Mouse (Mus musculus): Measurements from ENCODE around the gene Hist2h4. TPM values are rescaled to one million over a fixed set of nuclear protein-coding genes. Genes with fewer than 3 reads are reported as not detected.
A peak's percentile ranks its signal among the peaks of the same experiment; 100 is the strongest.
"Not testable (repeated sequence)": the region's sequence is repeated elsewhere in the genome, so short reads cannot be mapped to it uniquely, and the experiment has no call there.

The Hist2h4 gene
- polyA plus RNA-seq, 1 experiment from 2014 or later, result 2.7 TPM

DNA sequence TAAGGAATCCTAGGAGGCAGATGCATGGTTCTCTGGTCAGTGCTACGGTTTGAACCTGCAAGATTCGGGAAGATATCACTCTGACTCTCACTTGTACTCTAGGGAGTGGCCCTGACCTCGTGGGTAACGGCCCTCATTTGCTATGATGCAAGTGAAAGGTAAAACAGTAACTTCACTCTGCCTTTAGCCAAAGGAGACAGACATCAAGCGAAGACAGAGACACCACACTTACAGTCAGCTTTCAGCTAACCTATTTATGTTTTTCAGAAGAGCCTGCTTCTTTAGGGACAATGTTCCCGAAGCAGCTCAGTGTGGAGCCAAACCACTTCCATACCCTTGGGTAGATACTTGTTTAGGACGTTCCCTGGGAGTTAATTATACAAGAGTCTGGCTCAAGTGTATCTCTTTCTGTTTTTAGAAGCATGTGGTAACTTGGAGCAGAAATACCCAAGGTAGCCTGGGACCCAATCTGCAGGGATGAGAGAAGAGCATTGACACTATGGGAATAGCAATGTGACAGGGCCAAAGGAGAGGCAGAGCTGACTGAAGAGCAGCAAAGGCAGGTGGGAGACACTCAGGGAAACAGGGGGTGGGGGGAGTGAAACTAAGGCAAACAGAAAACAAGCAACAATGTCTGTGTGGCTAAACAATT, 19.1 kb downstream of the Hist2h4 start:
- Histone ChIP-seq H3K9me3 (replicated peaks; ENCODE audit: control insufficient read depth, low read length) (no peaks in the 10 kb centered on the region), H3K27me3 (ENCODE audit: control insufficient read depth, insufficient read depth, low read length) (no peaks in the 10 kb centered on the region), H3K4me1 (ENCODE audit: control insufficient read depth, insufficient read depth, low read length) (peaks cover 17% of the 10 kb centered on the region), H3K36me3 (ENCODE audit: control insufficient read depth, insufficient read depth, low read length) (no peaks in the 10 kb centered on the region), H3K4me2 (peak overlapping the region; percentile 66), H3K27ac (ENCODE audit: low read depth, low read length) (peak overlapping the region; percentile 94), H3K4me3 (ENCODE audit: low read depth, low read length) (peak overlapping the region; percentile 45; the same call in 1 of the 2 replicates), H3K9ac (ENCODE audit: low read depth, low read length) (peak overlapping the region; percentile 79)
- ATAC-seq (replicated peaks; ENCODE audit: insufficient number of reproducible peaks, low FRiP score, low TSS enrichment), result no peak
- WGBS (ENCODE audit: insufficient replicate concordance), result 75% methylated on average over 7 of the region's 7 CpGs

GRCm38 (mm10) chr3:96240799-96241197, 22.3 kb downstream of the Hist2h4 start:
- Histone ChIP-seq H3K9me3 (replicated peaks; ENCODE audit: control insufficient read depth, low read length) (no peaks in the 10 kb centered on the region), H3K27ac (ENCODE audit: low read depth, low read length) (peak overlapping the region; percentile 87), H3K36me3 (ENCODE audit: control insufficient read depth, insufficient read depth, low read length) (no peaks in the 10 kb centered on the region), H3K4me1 (ENCODE audit: control insufficient read depth, insufficient read depth, low read length) (peaks cover 21% of the 10 kb centered on the region), H3K4me2 (peak overlapping the region; percentile 54), H3K9ac (ENCODE audit: low read depth, low read length) (peak overlapping the region; percentile 59; the same call in 1 of the 2 replicates), H3K27me3 (ENCODE audit: control insufficient read depth, insufficient read depth, low read length) (no peaks in the 10 kb centered on the region), H3K4me3 (ENCODE audit: low read depth, low read length) (peak overlapping the region; percentile 21)
- no peak for ATAC-seq (replicated peaks; ENCODE audit: insufficient number of reproducible peaks, low FRiP score, low TSS enrichment)
- WGBS (ENCODE audit: insufficient replicate concordance), result 79% methylated on average over 9 of the region's 9 CpGs

DNA sequence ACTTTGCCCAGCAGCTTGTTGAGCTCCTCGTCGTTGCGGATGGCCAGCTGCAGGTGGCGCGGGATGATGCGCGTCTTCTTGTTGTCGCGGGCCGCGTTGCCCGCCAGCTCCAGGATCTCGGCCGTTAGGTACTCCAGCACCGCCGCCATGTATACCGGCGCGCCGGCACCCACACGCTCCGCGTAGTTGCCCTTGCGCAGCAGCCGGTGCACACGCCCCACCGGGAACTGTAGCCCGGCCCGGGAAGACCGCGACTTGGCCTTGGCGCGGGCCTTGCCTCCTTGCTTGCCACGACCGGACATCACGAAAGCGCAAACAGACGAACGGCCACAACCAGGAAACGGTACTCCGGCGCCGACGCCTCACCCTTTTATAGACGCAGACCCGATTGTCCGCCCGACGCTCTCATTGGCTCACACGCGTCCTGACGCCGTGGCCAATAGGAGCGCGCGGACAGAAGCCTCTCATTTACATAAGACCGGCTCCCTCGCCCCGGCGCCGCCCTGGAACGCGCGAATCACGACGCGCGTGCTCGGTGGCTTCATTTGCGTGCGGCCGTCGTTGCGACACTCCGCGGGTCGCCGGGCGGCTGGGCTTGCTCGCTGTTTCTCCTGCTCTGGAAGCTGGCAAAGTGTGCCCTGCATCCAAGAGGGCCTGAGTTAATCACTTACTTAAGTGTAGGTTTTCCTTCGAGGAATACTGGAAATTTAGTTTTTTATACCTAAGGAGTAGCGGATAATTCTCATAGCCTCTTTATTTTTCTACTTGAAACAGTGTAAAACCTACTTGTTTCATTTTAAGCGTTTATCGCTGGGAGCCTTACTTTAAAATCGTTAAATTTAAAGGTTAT, 22.9 kb downstream of the Hist2h4 start, which contains the start of gene Hist2h2aa2:
Hist2h2aa2 (minus strand) TSS at position 328 of the 850 bp plus-strand sequence.
- peak within 1 kb of the TSS; percentile 87 for H3K27ac ChIP-seq (ENCODE audit: low read depth, low read length)
- H3K4me2 ChIP-seq, result peak within 1 kb of the TSS; percentile 54
- H3K4me3 ChIP-seq (ENCODE audit: low read depth, low read length), result peak within 1 kb of the TSS; percentile 32
- H3K9me3 ChIP-seq (replicated peaks; ENCODE audit: control insufficient read depth, low read length); H3K27me3 ChIP-seq (ENCODE audit: control insufficient read depth, insufficient read depth, low read length); H3K36me3 ChIP-seq (ENCODE audit: control insufficient read depth, insufficient read depth, low read length): not testable (repeated sequence)
- 4% methylated on average over 29 of the region's 85 CpGs for WGBS (ENCODE audit: insufficient replicate concordance)
- peak; percentile 81 for ATAC-seq (replicated peaks; ENCODE audit: insufficient number of reproducible peaks, low FRiP score, low TSS enrichment)
- H3K4me1 ChIP-seq (ENCODE audit: control insufficient read depth, insufficient read depth, low read length), result peaks cover 21% of the 10 kb centered on the region
- peak within 1 kb of the TSS; percentile 59; the same call in 1 of the 2 replicates for H3K9ac ChIP-seq (ENCODE audit: low read depth, low read length)

DNA sequence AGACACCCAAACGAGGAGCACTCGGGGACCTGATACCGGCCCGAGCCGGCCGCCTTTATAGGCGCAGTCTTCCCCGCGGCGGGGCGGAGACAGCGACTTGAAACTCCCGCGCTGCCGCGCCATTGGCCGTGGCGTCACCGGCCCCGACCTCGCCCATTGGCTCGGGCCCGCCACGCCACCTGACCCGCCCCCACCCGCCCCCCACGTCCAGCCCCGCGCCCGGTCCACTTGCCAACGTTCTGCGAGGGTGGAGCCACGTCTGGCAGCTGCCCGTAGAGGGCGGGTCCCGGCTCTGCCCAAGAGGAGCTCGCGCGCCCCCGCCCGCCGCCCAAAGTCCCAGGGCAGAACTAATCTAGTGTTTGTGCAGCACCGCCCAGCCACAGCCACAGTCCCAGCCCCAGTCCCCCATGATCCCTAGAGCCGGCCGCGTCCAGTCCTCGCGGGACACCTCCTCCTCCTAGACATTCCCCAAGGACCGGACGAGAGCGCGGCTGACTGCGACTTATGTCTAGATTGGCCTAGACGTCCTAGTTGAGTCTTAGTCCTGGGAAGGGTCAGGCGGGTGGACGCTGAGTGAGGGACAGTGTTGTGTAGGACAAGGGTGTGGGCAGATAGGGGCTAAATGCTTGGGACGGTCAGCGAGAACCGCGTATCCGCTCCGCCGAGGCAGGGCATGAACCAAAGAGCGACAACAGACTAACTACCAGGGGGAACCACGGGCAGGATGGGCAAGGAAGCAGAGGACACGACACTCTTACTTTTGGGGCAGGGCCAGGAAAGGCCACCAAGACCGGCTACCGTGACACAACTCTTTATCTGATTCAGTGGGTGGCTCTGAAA, 23.9 kb downstream of the Hist2h4 start, which contains the start of gene Hist2h3c2:
Hist2h3c2 (minus strand) TSS at position 174 of the 840 bp plus-strand sequence.
- peak; percentile 88 for ATAC-seq (replicated peaks; ENCODE audit: insufficient number of reproducible peaks, low FRiP score, low TSS enrichment)
- H3K27me3 ChIP-seq (ENCODE audit: control insufficient read depth, insufficient read depth, low read length); H3K9me3 ChIP-seq (replicated peaks; ENCODE audit: control insufficient read depth, low read length); H3K36me3 ChIP-seq (ENCODE audit: control insufficient read depth, insufficient read depth, low read length): not testable (repeated sequence)
- WGBS (ENCODE audit: insufficient replicate concordance), result 0% methylated on average over 17 of the region's 68 CpGs
- H3K4me1 ChIP-seq (ENCODE audit: control insufficient read depth, insufficient read depth, low read length), result peaks cover 15% of the 10 kb centered on the region
- H3K9ac ChIP-seq (ENCODE audit: low read depth, low read length), result peak within 1 kb of the TSS; percentile 84
- peak within 1 kb of the TSS; percentile 59 for H3K4me3 ChIP-seq (ENCODE audit: low read depth, low read length)
- peak within 1 kb of the TSS; percentile 76 for H3K4me2 ChIP-seq
- peak within 1 kb of the TSS; percentile 83 for H3K27ac ChIP-seq (ENCODE audit: low read depth, low read length)

- peak overlapping the region; percentile 83 for H3K27ac ChIP-seq (ENCODE audit: low read depth, low read length)
- peaks cover 11% of the 10 kb centered on the region for H3K4me1 ChIP-seq (ENCODE audit: control insufficient read depth, insufficient read depth, low read length)
- H3K4me2 ChIP-seq, result peak overlapping the region; percentile 76
- peak overlapping the region; percentile 59 for H3K4me3 ChIP-seq (ENCODE audit: low read depth, low read length)
- no peaks in the 10 kb centered on the region for H3K27me3 ChIP-seq (ENCODE audit: control insufficient read depth, insufficient read depth, low read length)
- H3K36me3 ChIP-seq (ENCODE audit: control insufficient read depth, insufficient read depth, low read length), result no peaks in the 10 kb centered on the region
- no peak for ATAC-seq (replicated peaks; ENCODE audit: insufficient number of reproducible peaks, low FRiP score, low TSS enrichment)
- H3K9me3 ChIP-seq (replicated peaks; ENCODE audit: control insufficient read depth, low read length), result no peaks in the 10 kb centered on the region
- peak overlapping the region; percentile 84 for H3K9ac ChIP-seq (ENCODE audit: low read depth, low read length)
- under 1% methylated on average over 12 of the region's 12 CpGs for WGBS (ENCODE audit: insufficient replicate concordance)
Measured at GRCm38 (mm10) chr3:96237904-96238511, 25.1 kb downstream of the Hist2h4 start.

DNA sequence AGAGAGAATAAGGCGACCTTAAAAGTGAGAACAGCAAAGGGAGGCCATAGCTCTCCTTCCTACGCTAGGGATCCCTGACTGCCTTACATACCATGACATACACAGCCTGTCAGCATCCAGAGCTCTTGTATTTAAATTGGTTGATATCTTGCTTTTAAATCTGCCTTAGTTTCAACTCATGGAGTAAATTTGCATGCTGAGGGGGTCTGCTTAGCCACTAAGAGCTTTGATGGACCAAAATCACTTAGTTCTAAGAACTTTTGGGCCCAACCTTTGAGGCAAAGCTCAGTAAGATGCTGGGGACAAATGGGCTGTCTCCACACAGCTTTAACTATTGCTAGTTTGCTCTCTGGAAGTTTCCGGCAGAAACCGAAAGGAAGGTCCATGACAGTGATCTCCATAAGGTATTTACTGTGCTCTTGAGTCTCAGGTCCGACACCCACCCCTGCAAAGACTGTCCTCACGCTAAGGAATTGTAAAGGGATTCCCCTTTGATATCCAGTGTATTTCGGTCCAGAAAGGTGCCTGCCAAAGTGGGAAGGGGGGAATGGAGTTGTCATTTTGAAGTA, 25.7 kb downstream of the Hist2h4 start:
- Histone ChIP-seq H3K9me3 (replicated peaks; ENCODE audit: control insufficient read depth, low read length) (no peaks in the 10 kb centered on the region), H3K27me3 (ENCODE audit: control insufficient read depth, insufficient read depth, low read length) (no peaks in the 10 kb centered on the region), H3K9ac (ENCODE audit: low read depth, low read length) (peak overlapping the region; percentile 84), H3K4me3 (ENCODE audit: low read depth, low read length) (peak overlapping the region; percentile 59), H3K36me3 (ENCODE audit: control insufficient read depth, insufficient read depth, low read length) (no peaks in the 10 kb centered on the region), H3K4me1 (ENCODE audit: control insufficient read depth, insufficient read depth, low read length) (peaks cover 11% of the 10 kb centered on the region), H3K4me2 (peak overlapping the region; percentile 76), H3K27ac (ENCODE audit: low read depth, low read length) (peak overlapping the region; percentile 83)
- WGBS (ENCODE audit: insufficient replicate concordance), result 32% methylated on average over 7 of the region's 7 CpGs
- ATAC-seq (replicated peaks; ENCODE audit: insufficient number of reproducible peaks, low FRiP score, low TSS enrichment), result no peak

- Histone ChIP-seq H3K27me3 (ENCODE audit: control insufficient read depth, insufficient read depth, low read length) (no peaks in the 10 kb centered on the region), H3K9me3 (replicated peaks; ENCODE audit: control insufficient read depth, low read length) (no peaks in the 10 kb centered on the region), H3K4me1 (ENCODE audit: control insufficient read depth, insufficient read depth, low read length) (peaks cover 11% of the 10 kb centered on the region), H3K9ac (ENCODE audit: low read depth, low read length) (peak overlapping the region; percentile 84; the same call in 1 of the 2 replicates), H3K4me2 (peak overlapping the region; percentile 76), H3K27ac (ENCODE audit: low read depth, low read length) (no peak overlapping the region), H3K36me3 (ENCODE audit: control insufficient read depth, insufficient read depth, low read length) (no peaks in the 10 kb centered on the region), H3K4me3 (ENCODE audit: low read depth, low read length) (peak overlapping the region; percentile 59)
- WGBS (ENCODE audit: insufficient replicate concordance), result 76% methylated on average over 4 of the region's 4 CpGs
- ATAC-seq (replicated peaks; ENCODE audit: insufficient number of reproducible peaks, low FRiP score, low TSS enrichment), result no peak
Measured at GRCm38 (mm10) chr3:96236834-96237334, 26.2 kb downstream of the Hist2h4 start.

Measured in heart, embryonic 11.5 days (tissue).